Mouse (Mus musculus) large intestine, adult 2 months (tissue): ENCODE measurements around the gene Prkag2. TPM values are rescaled to one million over a fixed set of nuclear protein-coding genes. Genes with fewer than 3 reads are reported as not detected.
A peak's percentile ranks its signal among the peaks of the same experiment; 100 is the strongest.
"Not testable (repeated sequence)": the region's sequence is repeated elsewhere in the genome, so short reads cannot be mapped to it uniquely, and the experiment has no call there.

Experiments
- DNase-seq: peaks from one replicate; pipeline ENCODE4 v3.0.0-alpha.2; 2012; ENCODE audit warnings: low read depth, low spot score
- WGBS: fragments of 180-500 bp; shearing (Covaris S2); methylation state at CpG from one replicate; pipeline ENCODE4 v1.1.7; 2018; 5-methylcytosine and 5-hydroxymethylcytosine counted together
- polyA plus RNA-seq: library from polyadenylated mRNA; depleted of rRNA; stranded (reverse); fragments of >200 nt; gene quantifications from 2 replicates; pipeline ENCODE4 v1.2.3, GENCODE M21; 2012

Gene Prkag2
- polyA plus RNA-seq, 1 experiment = 21.1 TPM

DNA sequence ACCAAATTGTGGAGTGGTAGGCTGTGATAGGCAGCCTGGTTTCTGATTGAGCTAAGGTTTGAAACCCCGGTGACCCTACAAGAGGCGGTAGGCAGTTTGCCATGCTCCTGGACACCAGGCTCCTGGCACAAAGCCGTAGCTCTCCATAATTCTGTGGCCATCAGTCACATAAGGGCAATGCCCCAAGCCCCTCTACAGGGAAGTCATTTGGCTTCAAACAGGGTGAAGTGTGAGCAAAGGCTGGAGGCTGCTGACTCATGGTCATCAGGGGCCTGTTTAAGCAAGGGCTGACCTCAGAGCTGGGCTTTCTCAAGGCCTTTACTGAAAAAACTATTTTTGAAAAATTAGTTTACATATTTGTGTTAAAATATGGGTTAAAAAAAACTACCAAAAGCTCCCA lies 246.2 kb downstream of the Prkag2 start:
- DNase-seq = no peak
- WGBS = 92% methylated on average over 3 of the region's 3 CpGs

DNA sequence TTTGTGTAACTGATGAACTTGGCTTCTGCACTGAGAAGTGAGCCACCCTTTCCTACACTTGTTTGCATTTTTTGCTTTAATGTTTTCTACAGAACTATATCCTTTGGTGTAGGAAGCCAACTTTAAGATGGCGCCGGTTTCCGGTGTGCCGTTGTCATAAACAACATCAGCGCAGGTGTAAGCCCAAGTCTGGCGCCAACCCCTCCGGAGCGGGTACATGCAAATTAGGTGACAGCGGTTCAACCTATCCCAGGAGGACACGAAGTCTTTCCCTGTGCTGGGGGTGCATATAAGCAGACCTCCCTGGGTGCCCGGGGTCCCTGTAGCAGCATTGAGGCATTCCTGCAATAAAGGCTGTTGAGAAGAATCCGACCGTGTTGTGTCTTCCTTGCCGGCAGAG lies 252.2 kb downstream of the Prkag2 start:
- not testable (repeated sequence) for DNase-seq
- 89% methylated on average over 14 of the region's 14 CpGs for WGBS

DNA sequence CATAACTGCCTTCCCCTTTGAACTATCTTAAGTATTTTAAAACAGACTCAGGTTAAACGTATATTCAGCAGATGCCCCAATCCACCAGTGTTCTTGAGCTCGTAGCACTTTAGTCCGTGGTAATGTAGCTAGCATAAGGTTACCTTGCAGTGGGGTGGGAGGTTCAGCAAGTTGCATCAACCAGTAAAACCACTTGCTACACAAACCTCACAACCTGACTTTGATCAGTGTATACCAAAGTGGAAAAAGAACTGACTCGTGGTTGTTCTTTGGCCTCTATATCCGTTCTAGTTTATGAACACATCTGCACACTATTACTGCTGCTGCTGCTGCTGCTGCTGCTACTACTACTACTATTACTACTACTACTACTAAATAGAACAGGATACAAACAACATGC lies 256.6 kb downstream of the Prkag2 start:
- 89% methylated on average over 5 of the region's 5 CpGs for WGBS
- DNase-seq = no peak

DNA sequence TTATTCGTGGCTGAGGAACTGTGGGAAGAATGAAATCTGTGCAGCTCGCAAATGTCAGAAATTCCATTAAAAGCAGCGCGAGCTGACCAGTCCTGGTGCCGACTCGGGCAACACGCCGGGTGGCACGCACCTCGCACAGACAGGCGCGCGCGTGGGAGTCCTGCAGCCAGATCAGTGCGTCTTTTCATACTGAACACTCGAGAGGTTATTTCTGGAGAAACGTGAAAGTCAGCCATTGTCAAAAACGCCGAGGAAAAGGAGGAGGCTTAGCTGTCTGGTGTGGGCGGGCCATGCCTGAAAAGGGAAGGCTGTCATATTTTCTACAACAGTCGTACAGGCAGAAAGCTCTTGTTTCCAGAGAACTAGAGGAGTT lies 257.4 kb downstream of the Prkag2 start:
- WGBS = under 1% methylated on average over 21 of the region's 21 CpGs

DNA sequence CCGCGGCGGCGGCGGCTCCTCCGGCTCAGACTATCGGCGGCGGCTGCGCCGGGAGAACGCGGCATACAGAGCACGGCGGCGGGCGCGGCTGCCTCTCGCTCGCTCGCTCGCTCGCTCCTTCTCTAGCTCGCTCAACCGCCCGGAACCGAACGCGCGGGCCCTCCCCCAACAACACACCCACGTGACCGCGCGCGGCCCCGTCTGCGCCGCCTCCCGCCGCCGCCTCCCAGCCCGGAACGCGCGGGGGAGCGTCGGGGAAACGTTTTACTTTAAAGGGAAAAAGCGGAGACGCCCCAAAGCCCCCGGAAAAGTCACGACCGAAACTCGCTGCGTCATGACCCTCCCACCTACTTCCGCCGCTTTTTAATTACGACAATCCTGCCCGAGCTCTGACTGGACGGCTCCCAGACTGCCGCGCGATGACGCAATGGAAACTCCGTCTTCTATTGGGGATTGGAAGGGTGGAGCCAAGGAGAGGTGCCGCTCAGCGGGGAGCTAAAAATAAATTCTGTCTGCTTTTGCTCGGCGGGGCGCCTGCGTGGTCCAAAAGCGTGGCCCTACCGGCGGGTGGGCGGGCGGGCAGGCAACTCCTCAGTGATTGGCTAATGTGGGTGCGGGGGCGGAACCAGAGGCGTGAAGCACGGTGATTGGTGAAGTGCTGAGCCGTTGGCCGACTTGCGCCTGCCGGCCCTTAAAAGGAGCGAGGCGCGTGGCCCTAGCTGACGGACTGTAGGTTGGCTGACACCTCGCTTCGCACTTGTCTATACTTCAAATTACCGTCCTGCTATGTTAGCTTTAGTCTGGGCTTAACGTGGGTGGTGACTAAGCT lies 258.0 kb downstream of the Prkag2 start, which contains the start of gene Rheb:
Gene Rheb, minus strand, starts transcription at position 351 of the 829 bp plus-strand sequence.
- peak; percentile 97 for DNase-seq
- WGBS = 1% methylated on average over 92 of the region's 92 CpGs

More for the DNA sequence above, 257.4 kb downstream of the Prkag2 start:
- DNase-seq = no peak

GRCm38 (mm10) chr5:24841662-24842273 lies 258.7 kb downstream of the Prkag2 start:
- under 1% methylated on average over 49 of the region's 50 CpGs for WGBS
- no peak for DNase-seq

GRCm38 (mm10) chr5:24840975-24841431 lies 259.4 kb downstream of the Prkag2 start:
- DNase-seq = no peak
- 3% methylated on average over 11 of the region's 11 CpGs for WGBS

DNA sequence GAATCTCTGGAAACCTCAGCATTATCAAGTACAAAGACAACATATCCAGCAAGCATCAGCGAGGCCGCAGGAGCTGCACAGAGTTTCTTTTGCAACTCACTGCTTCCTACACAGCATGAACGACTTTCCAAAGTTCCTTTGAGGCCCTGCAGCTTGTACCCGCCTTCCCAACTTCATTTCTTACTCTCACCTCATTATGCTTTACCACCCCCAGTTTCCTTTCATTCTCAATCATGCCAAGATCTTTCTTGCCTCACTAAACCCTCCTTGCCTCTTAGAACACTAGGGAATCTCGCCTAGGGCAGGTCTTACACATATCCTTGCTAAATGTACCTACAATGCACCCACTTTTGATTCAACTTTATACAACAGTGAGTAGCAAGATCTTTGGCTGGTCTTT lies 266.0 kb downstream of the Prkag2 start:
- WGBS = 61% methylated on average over 5 of the region's 5 CpGs
- DNase-seq = no peak

- WGBS = 52% methylated on average over 3 of the region's 3 CpGs
- DNase-seq = no peak
These were observed 268.5 kb downstream of the Prkag2 start for GRCm38 (mm10) chr5:24831912-24832311.

- WGBS = 70% methylated on average over 3 of the region's 3 CpGs
- DNase-seq = no peak
These were observed 272.0 kb downstream of the Prkag2 start for GRCm38 (mm10) chr5:24828446-24828845.

- WGBS = 81% methylated on average over 2 of the region's 2 CpGs
- no peak for DNase-seq
These were observed 273.3 kb downstream of the Prkag2 start for GRCm38 (mm10) chr5:24827173-24827572.

DNA sequence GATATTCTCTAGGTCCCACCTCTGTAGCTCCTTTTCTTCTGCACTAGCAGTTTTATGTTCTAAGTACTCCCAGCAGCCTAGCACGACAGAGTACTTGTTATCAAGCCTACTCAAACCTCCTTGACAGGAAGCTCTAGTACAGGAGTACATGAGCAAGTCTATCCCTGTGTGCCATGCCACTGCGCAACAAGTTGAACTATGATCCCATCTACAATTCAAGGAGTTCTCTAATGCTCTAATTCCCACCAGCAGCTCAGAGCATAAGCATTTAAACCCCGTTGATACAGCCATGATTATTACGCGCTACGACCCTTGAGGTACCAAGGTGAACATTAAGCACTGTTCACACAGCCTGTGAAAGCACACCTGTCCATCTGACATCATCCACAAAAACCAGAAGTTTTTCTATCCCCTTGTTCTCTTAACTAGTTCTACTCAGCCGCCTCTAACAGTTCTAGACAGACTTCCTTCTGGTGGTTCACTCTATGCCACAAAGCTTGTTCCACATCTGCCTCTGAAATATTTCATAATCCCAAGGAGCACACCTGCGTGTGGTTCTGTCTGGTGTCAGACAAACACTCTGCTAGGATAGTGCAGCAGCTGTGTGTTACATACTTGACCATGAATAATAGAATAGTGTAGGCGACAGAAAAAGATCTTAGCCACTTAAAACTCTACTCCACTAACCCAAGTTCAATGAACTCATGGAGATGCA lies 274.2 kb downstream of the Prkag2 start:
- DNase-seq = no peak
- 54% methylated on average over 9 of the region's 9 CpGs for WGBS

DNA sequence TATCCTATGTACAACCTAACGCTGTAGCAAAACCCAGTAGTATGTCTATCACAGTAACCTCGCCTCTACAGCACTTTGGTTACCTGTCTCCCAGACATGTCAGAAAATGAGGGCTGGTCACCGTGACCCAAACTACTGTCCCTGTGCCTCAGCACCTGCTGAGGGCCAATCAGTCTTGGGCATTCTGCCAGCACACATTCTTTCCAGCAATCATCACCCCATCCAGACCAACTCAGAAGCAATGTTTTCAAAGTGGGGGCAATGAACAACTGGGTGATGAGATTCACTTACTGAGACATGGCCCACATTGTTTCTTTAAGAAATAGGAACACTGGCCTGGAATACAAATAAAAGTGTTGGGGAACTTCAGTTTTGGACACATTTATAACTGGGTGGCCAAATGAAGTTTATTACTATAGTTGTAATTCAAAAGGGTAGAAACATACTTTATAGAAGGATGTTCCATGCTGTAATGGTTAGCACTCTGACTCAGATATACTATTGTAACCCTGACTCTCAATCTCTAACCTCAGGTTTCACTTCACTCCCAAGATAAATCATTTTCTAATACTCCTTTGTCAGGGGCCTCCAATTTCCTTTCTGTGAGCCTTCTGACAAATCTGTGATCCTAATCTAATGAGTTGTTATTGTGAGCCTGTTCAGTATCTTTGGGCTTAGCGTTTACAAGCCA lies 274.9 kb downstream of the Prkag2 start:
- 41% methylated on average over 4 of the region's 4 CpGs for WGBS
- no peak for DNase-seq

- DNase-seq = no peak
- 86% methylated on average over 6 of the region's 6 CpGs for WGBS
These were observed 276.5 kb downstream of the Prkag2 start for GRCm38 (mm10) chr5:24823864-24824405.

DNA sequence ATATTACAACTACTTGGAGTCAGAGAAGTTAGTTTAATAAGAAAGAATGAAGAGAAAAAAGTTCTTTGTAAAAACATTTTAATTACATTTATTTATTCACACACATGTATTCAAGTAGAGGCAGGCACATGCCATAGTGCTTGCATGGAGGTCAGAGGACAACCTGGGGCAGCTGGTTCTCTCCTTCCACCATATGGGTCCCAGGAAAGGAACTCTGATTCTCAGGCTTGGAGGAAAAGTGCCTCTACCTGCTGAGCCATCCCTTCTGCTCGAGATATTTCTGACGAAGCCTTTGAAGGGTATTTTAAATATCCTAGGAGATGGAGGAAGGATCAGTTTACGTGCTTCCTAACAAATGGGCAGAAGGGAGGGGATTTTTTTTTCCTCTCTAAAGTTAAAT lies 277.7 kb downstream of the Prkag2 start:
- no peak for DNase-seq
- WGBS = 72% methylated on average over 3 of the region's 3 CpGs

DNA sequence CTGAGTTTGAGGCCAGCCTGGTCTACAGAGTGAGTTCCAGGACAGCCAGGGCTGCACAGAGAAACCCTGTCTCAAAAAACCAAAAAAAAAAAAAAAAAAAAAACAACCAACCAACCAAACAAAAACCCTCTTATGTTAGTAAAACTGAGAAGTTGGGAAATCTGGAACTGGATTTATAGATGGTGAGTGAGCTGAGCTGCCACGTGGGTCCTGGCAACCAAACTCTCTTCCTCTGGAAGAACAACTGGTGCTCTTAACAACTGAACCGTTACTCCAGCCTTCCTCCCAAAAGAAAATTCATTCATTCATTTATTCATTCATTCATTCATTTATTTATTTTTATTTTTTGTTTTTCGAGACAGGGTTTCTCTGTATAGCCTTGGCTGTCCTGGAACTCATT lies 278.2 kb downstream of the Prkag2 start:
- 56% methylated on average over 3 of the region's 3 CpGs for WGBS
- not testable (repeated sequence) for DNase-seq

GRCm38 (mm10) chr5:24821403-24821841 lies 279.0 kb downstream of the Prkag2 start:
- DNase-seq = peak; percentile 48
- WGBS = 21% methylated on average over 3 of the region's 3 CpGs

GRCm38 (mm10) chr5:24820627-24821026 lies 279.8 kb downstream of the Prkag2 start:
- no peak for DNase-seq
- WGBS = 74% methylated on average over 5 of the region's 5 CpGs

DNA sequence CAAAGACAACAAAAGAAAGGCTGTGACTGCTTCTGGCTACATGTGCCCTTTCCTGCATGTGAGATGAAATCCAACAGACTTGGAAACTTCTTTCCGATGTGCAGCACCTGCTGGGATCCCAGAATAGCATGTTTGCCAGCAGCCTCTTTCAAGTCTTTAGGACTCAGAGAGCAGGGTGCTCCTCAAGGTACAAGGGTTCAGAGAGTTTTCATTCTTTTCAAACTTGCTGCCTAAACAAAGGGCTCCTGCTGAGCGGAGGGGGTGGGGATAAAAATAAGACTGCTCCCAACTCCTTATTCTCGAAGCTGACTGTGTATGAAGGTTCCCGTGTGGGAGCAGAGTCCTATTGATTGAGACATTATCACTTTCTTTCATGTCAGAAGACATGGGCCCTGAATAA lies 283.3 kb downstream of the Prkag2 start:
- DNase-seq = no peak
- WGBS = 73% methylated on average over 4 of the region's 4 CpGs
